Mouse (Mus musculus): ENCODE measurements at regions not wholly inside any gene's neighbourhood (a gene's known extent, or its start where the extent isn't known, plus 50 kb on each side); places are given as distances from the start of the nearest gene placed in this dataset.
A peak's percentile ranks its signal among the peaks of the same experiment; 100 is the strongest.
"Not testable (repeated sequence)": the region's sequence is repeated elsewhere in the genome, so short reads cannot be mapped to it uniquely, and the experiment has no call there.

DNA sequence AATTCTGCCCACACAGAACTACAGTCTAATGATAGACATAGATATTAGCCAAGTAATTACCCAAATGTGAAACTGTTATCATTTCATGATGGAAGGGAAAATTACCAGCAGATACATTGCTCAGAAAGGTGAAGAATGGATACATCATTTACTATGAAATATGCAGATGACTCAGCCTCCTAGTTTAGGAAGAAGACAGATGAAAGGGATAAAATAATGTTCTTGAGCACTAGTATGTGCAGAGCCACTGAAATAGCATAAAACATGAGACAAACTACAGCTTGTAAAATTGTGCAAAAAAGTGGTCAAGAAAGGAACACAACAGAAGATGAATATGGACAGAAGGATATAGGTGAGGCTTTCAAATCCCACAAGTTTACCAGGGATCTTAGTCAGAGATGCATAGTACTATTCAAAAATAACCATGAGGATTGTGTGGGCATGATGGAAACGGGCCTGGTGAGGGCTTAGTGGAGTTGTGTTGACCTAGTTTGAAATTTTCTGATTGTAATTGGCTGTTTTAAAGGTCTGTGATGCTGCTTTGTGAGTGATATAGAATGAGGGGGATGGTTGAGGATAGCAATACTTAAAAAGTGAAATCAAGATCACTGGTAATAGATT, 883.3 kb downstream of the Dnajb9 start:
- intact Hi-C loops (cut with DNase I) = no loop called here

DNA sequence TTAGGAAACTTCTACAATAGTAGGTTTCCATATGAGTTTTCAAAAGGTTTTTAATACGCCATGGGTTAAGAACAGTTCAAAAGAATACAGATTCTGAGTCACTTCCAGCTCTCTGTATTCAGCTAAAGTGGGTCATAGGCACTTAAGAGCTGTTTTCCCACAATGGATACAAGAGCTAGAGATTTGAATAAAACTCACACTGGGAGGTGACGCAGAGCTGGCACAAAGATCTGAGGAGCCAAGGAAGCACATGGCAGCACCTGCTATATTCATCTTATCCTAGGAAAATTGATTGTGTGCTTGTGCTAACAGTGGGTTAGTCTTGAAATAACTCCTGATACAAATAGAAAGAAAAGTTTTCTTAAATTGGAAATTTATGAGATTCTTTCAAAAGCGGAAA, 899.8 kb downstream of the Dnajb9 start:
- intact Hi-C loops (cut with DNase I) = no loop called here
- DNase-seq (ENCODE audit: low spot score in 2 of 2) = peak in 1 of 2 experiments; percentile 6

More for the DNA sequence above, 883.3 kb downstream of the Dnajb9 start:
- peak in 1 of 2 experiments; percentile 1 for DNase-seq (ENCODE audit: low spot score in 2 of 2)

DNA sequence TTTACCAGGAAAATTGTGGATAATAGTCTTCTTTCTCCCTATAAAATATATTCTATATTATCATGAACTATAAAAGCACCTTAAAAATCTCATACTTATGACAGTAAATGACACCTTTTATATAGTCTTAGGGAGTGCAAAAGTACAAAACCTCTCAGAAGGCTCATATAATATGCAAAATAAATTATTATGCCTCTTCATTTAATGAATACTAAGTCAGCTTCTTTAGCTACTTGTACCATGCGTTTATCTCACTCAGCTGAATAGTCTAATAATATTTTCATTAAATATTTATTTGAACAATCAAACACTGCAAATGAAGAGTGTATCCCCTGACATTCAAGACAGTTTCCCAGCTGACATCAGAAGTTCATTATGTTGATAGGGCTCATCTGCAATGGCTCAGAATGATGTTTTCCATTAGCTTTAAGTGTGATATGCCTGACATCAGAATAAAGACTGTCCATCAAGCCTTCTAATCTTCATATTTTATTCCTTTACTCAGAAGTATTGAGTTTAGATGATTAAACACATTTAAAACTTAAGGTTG, 903.5 kb downstream of the Dnajb9 start:
- intact Hi-C loops (cut with DNase I) = no loop called here
- no peak for DNase-seq (ENCODE audit: low spot score in 2 of 2)

DNA sequence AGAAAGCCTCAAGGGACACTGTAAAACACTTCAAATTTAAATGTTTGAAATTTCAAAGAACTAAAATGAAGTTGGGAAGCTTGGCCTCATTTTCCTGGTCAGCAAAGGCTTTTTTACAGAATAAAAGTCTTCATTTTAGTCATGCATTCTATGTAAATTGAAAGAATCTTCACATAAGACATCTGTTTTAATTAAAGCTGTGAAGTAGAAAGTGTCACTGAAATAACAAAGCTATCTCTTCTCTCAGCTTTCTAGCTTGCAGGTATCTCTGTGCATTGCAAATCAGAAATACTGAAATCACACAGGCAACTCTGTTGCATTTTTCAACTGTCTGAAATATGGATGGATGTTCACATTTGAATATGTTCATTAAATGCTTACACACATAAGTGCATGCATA, 909.6 kb downstream of the Dnajb9 start:
- DNase-seq (ENCODE audit: low spot score in 2 of 2) = peak in 1 of 2 experiments; percentile 1
- intact Hi-C loops (cut with DNase I) = no loop called here

DNA sequence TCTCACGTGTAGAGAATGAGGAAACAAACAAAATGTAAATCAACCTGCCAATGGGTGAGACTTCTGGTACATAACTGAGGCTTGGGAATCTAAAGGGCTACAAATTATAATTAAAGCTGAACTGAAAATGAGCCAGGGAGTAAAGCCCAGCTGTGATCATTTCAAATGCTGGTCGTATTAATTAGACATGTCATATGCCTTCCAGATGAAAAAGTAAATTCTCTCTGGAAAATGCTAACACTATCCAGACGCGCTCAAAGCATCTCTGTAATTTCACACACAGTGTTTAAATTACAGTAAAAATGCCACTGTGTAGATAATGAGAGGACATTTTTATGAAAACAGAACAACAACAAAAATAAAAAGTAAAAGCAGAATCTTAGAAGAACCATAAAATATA, 929.7 kb downstream of the Dnajb9 start:
- no peak for DNase-seq (ENCODE audit: low spot score in 2 of 2)
- intact Hi-C loops (cut with DNase I) = no loop called here

DNA sequence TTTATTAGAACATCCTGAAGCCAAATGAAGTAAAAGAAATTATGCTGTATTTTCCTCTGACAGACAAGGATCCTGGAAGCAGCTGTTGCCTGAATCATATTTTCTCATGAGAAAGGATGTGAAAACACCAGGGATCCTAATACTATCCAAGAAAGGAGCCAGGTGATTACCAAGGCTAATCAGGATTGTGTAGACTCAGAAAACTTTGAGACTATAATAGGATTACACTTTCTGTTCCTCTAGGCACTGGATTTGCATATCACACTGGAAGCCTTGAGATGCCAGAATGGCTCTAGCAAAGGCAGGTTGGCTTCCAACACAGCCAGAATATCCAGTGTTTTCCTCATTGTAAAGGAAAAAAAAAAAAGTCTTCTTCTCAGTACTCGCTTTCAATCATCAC, 945.1 kb downstream of the Dnajb9 start:
- intact Hi-C loops (cut with DNase I) = no loop called here
- DNase-seq (ENCODE audit: low spot score in 2 of 2) = no peak

DNA sequence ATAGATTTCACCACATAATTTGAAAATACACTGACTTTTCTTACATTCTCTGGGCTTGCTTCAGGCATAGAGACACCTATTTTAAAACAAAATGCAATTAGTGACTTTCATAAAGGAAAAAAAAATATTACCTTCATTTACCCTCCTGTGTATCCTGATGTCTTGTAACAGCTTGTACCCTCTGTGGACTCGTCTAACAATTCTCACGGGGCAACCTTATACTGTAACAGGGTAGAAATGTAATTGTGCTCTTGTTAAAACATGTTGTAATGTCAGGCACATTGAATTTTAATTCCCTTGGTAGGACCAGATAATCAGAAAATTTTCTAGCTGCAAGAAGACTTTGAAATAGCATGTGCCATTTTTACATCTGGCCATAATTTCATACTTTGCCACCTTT, 946.3 kb downstream of the Dnajb9 start:
- intact Hi-C loops (cut with DNase I) = no loop called here
- DNase-seq (ENCODE audit: low spot score in 2 of 2) = no peak

DNA sequence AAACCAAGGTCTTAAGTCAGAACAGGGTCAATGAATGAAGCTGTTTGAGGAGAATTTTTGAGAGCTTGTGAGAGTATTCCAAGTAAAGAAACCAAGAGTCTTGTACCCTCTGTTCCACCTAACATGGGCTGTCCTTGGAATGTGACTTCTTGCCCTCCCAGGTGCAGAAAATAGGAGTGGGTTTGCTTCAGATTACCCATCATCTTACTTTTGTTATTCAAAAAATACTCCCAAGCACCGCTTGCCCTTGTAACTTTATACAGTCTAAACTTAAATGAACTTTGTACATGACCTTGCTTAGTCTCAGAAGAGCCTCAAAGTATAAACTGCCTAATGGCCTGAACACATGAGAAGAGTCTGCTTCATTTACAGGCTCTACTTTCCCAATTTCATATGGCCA, 984.2 kb downstream of the Dnajb9 start:
- DNase-seq (ENCODE audit: low spot score in 2 of 2) = no peak
- intact Hi-C loops (cut with DNase I) = no loop called here

DNA sequence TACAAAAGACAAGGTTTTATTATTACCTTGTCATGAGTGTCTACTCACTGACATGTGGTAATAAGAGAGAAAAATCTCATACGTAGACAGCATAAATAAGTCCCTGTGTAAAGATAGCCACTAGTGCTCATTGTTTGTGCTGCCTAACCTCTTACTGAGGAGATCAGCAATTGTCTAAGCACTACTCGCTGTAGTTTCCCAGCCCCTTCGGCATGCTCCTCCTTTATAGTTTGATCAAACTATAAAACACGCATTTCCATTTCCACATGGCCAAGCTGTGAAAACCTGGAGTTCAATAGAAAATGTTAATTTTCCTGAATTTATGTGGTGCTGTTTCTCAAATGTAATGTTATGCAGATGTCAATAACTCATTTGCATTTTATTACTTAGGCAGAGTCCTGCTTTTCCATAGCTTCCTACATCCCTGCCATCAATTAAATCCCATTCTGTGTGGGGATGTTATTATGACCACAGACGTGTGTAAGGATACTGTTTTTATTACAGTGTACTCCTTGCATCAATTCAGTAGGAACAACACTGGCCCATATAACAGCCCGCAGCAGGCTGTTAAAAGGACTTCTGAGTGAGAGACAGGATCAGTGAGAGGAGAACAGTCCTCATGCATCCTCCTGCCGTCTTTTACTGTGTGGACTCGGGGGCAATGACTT, 986.2 kb downstream of the Dnajb9 start:
- no peak for DNase-seq (ENCODE audit: low spot score in 2 of 2)
- intact Hi-C loops (cut with DNase I) = no loop called here

DNA sequence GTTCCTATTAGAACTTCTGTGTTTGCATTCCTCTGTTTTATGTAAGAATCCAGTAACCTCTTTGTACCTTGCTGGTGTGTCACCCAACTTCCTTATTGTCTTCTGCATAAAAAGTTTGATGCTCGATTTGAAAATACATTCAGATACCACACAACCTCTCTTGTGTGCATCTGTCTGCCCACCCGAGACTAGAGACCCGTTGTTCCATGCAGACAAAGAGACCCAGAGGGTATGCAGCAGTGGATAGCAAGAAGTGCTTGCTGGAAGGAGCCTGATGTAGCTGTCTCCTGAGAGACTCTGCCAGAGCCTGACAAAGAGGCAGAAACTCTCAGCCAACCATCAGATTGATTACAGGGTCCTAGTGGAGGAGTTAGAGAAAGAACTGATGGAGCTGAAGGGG, 997.8 kb downstream of the Dnajb9 start:
- intact Hi-C loops (cut with DNase I); DNase-seq (ENCODE audit: low spot score in 2 of 2): not testable (repeated sequence)

DNA sequence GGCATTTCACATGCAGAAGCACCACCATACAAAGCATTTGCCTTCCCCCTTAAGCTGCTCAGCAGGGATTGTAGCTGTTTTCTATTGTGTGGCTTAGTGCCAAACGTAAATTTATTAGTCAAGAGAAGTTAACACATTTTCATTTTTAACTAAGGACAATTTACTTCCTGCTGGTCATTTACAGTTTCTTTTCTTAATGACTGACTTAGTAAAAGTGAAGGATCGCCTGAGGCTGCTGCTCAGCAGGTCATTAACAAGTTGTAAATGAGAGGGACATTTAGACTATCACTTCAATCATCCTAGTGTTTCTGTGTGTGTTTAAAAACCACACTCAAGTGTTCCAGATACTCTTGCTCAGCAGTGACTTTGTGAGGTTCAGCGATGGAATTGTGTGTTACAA, 1005.5 kb downstream of the Dnajb9 start:
- intact Hi-C loops (cut with DNase I) = no loop called here

More for the DNA sequence above, 1005.5 kb downstream of the Dnajb9 start:
- DNase-seq (ENCODE audit: low spot score in 2 of 2) = no peak

Measured in left cerebral cortex, postnatal 14 days (tissue).